Mouse (Mus musculus) limb, embryonic 14.5 days (tissue): ENCODE measurements around the gene Lrrc66. TPM values are rescaled to one million over a fixed set of nuclear protein-coding genes. Genes with fewer than 3 reads are reported as not detected.

ENCODE experiments used
- ATAC-seq: fragments of 200-750 bp; cut with Nextera tagmentation; 2 replicates; pipeline ENCODE4 v1.8.0; 2017; ENCODE audit warnings: low read depth, moderate number of reproducible peaks, moderate TSS enrichment; ENCODE audit not compliant: low FRiP score
- DNase-seq: peaks from one replicate; pipeline ENCODE4 v3.0.0-alpha.2; 2015; ENCODE audit warnings: low spot score
- H3K27ac ChIP-seq: fragments of 300-500 bp; sonication (generic); replicated peaks from 2 replicates; pipeline ENCODE4 v1.5.1; 2014; ENCODE audit warnings: low read depth, mild to moderate bottlenecking, low read length, moderate library complexity, mixed read lengths
- H3K27me3 ChIP-seq: fragments of 300-500 bp; sonication (generic); 2 replicates; pipeline ENCODE4 v1.6.1; 2014; ENCODE audit warnings: low read length, mixed read lengths; ENCODE audit not compliant: control insufficient read depth, insufficient read depth
- H3K36me3 ChIP-seq: fragments of 300-500 bp; sonication (generic); 2 replicates; pipeline ENCODE4 v1.6.1; 2014; ENCODE audit warnings: mild to moderate bottlenecking, low read length, moderate library complexity, mixed read lengths; ENCODE audit not compliant: control insufficient read depth, insufficient read depth
- H3K4me1 ChIP-seq: fragments of 300-500 bp; sonication (generic); 2 replicates; pipeline ENCODE4 v1.6.1; 2014; ENCODE audit warnings: antibody characterized with exemption, low read length, mixed read lengths; ENCODE audit not compliant: control insufficient read depth, insufficient read depth
- H3K4me2 ChIP-seq: fragments of 300-500 bp; sonication (generic); replicated peaks from 2 replicates; pipeline ENCODE4 v1.6.1; 2014; ENCODE audit warnings: low read depth, mild to moderate bottlenecking, low read length, moderate library complexity; ENCODE audit not compliant: severe bottlenecking
- H3K4me3 ChIP-seq: fragments of 300-500 bp; sonication (generic); replicated peaks from 2 replicates; pipeline ENCODE4 v1.5.1; 2014; ENCODE audit warnings: low read length
- H3K9ac ChIP-seq: fragments of 300-500 bp; sonication (generic); 2 replicates; pipeline ENCODE4 v1.6.1; 2014; ENCODE audit warnings: mild to moderate bottlenecking, low read depth, low read length, moderate library complexity; ENCODE audit not compliant: severe bottlenecking
- H3K9me3 ChIP-seq: fragments of 300-500 bp; sonication (generic); 2 replicates; pipeline ENCODE4 v1.6.1; 2016; ENCODE audit warnings: low read length; ENCODE audit not compliant: control insufficient read depth
- POLR2A ChIP-seq: fragments of 200-500 bp; IDR thresholded peaks from 2 replicates; pipeline ENCODE4 v1.8.0; 2012; ENCODE audit warnings: inconsistent platforms, mild to moderate bottlenecking, moderate library complexity, borderline replicate concordance; ENCODE audit not compliant: insufficient read depth, insufficient read length; ENCODE audit errors: extremely low read depth
- WGBS: fragments of 180-500 bp; shearing (Covaris S2); extraction: QIAGEN DNeasy Blood & Tissue Kit; methylation state at CpG from one replicate; pipeline ENCODE4 v1.1.7; 2014; 5-methylcytosine and 5-hydroxymethylcytosine counted together
- polyA plus RNA-seq, 2 experiments: library from polyadenylated mRNA; depleted of rRNA in 1 of 2; stranded (reverse) in 1 of 2; unstranded in 1 of 2; fragments of >200 nt; fragmentation: Nextera tagmentation in 1 of 2; extraction: Ambion mirVana in 1 of 2; gene quantifications; 2 replicates each; pipeline versions ENCODE4 v1.2.1 to v1.2.3; 2012 to 2014

Gene Lrrc66
- polyA plus RNA-seq (2012; rRNA removed), result 0.05 and 0.11 TPM in 2 replicates
- polyA plus RNA-seq (2014; fragmentation: Nextera tagmentation; extraction: Ambion mirVana), result 0.08 TPM in 1 of 2 replicates, not detected in the other

GRCm38 (mm10) chr5:73632291-73632690 lies at the start of gene Lrrc66:
Gene Lrrc66 (minus strand): TSS chr5:73632526.
- TF ChIP-seq POLR2A, result no peak
- 0 out of 2 replicates have a peak, but pooled peaks cover under 1% of the 10 kb centered on the region for H3K4me1 ChIP-seq
- H3K9me3 ChIP-seq, result peaks cover 7% of the 10 kb centered on the region
- DNase-seq (no peak), ATAC-seq (no peak)
- WGBS, result 71% methylated on average over 8 of the region's 8 CpGs
- H3K9ac ChIP-seq, result no peak within 1 kb of the TSS
- H3K27ac ChIP-seq, result no peak within 1 kb of the TSS
- no peak within 1 kb of the TSS for H3K4me3 ChIP-seq
- H3K36me3 ChIP-seq, result peaks cover 35% of the 10 kb centered on the region
- no peaks in the 10 kb centered on the region for H3K27me3 ChIP-seq
- H3K4me2 ChIP-seq, result no peak within 1 kb of the TSS

GRCm38 (mm10) chr5:73676626-73677025 lies 44.3 kb upstream of the Lrrc66 start:
- ATAC-seq (no peak), DNase-seq (peak; percentile 18)

GRCm38 (mm10) chr5:73675604-73676003 lies 43.3 kb upstream of the Lrrc66 start:
- no peak for ATAC-seq
- 82% methylated on average over 3 of the region's 3 CpGs for WGBS
- H3K27me3 ChIP-seq, result no peaks in the 10 kb centered on the region

More at GRCm38 (mm10) chr5:73676626-73677025, 44.3 kb upstream of the Lrrc66 start:
- Histone ChIP-seq H3K4me3 (0 out of 2 replicates have a peak overlapping the region, but pooled peaks have one; percentile 17), H3K4me2 (peak overlapping the region; percentile 28; the same call in 1 of the 2 replicates), H3K4me1 (peaks cover 4% of the 10 kb centered on the region; the same call in 1 of the 2 replicates), H3K9me3 (no peaks in the 10 kb centered on the region), H3K27me3 (no peaks in the 10 kb centered on the region), H3K9ac (no peak overlapping the region), H3K27ac (0 out of 2 replicates have a peak overlapping the region, but pooled peaks have one; percentile 11), H3K36me3 (no peaks in the 10 kb centered on the region)
- no peak for TF ChIP-seq POLR2A
- WGBS, result 55% methylated on average over 13 of the region's 13 CpGs

GRCm38 (mm10) chr5:73669386-73669785 lies 37.1 kb upstream of the Lrrc66 start:
- Histone ChIP-seq H3K9me3 (no peaks in the 10 kb centered on the region), H3K9ac (no peak overlapping the region), H3K4me2 (no peak overlapping the region), H3K36me3 (no peaks in the 10 kb centered on the region), H3K4me1 (peaks cover 4% of the 10 kb centered on the region; the same call in 1 of the 2 replicates), H3K27ac (no peak overlapping the region), H3K4me3 (no peak overlapping the region), H3K27me3 (no peaks in the 10 kb centered on the region)
- DNase-seq (no peak), ATAC-seq (no peak)
- TF ChIP-seq POLR2A, result no peak
- WGBS, result 50% methylated on average over 26 of the region's 26 CpGs

More at GRCm38 (mm10) chr5:73675604-73676003, 43.3 kb upstream of the Lrrc66 start:
- no peaks in the 10 kb centered on the region for H3K36me3 ChIP-seq
- TF ChIP-seq POLR2A, result no peak
- H3K9me3 ChIP-seq, result no peaks in the 10 kb centered on the region
- peaks cover 4% of the 10 kb centered on the region; the same call in 1 of the 2 replicates for H3K4me1 ChIP-seq
- H3K9ac ChIP-seq, result no peak overlapping the region
- no peak overlapping the region for H3K27ac ChIP-seq
- no peak overlapping the region for H3K4me3 ChIP-seq
- no peak overlapping the region for H3K4me2 ChIP-seq
- DNase-seq, result no peak

- Histone ChIP-seq H3K27me3 (no peaks in the 10 kb centered on the region), H3K36me3 (no peaks in the 10 kb centered on the region), H3K9ac (no peak overlapping the region), H3K9me3 (no peaks in the 10 kb centered on the region), H3K4me3 (no peak overlapping the region), H3K27ac (no peak overlapping the region), H3K4me1 (peaks cover 4% of the 10 kb centered on the region; the same call in 1 of the 2 replicates), H3K4me2 (no peak overlapping the region)
- 82% methylated on average over 2 of the region's 2 CpGs for WGBS
- no peak for ATAC-seq
- no peak for DNase-seq
- no peak for TF ChIP-seq POLR2A
These were observed 35.6 kb upstream of the Lrrc66 start for GRCm38 (mm10) chr5:73667877-73668276.
